Mouse (Mus musculus) B cell, adult 67 days (primary cell): ENCODE results near the gene Fam216b. TPM values are rescaled to one million over a fixed set of nuclear protein-coding genes. Genes with fewer than 3 reads are reported as not detected.

Experiments
- total RNA-seq, 2 experiments: library from RNA; stranded (reverse); gene quantifications; 4 replicates each; pipeline ENCODE4 v1.2.4; 2023

The Fam216b gene
- not detected for total RNA-seq

GRCm38 (mm10) chr14:78088907-78089306, at the start of gene Fam216b:
TSS of gene Fam216b (minus strand) at chr14:78089007.

Other genes with a start within 250 kb of the Fam216b start
- gene Dnajc15, start 213.9 kb downstream of the Fam216b start, total RNA-seq: 10 to 100 TPM; 25.2 to 26.7 TPM
- 10 to 100 TPM; 45.1 to 51.0 TPM for gene Epsti1, start 184.8 kb downstream of the Fam216b start, total RNA-seq
- under 1 TPM; 0.23 to 0.47 TPM for gene Tnfsf11, start 219.0 kb upstream of the Fam216b start, total RNA-seq